Mouse (Mus musculus) liver, postnatal 0 days (tissue): Measurements from ENCODE around the gene Pomgnt1. TPM values are rescaled to one million over a fixed set of nuclear protein-coding genes. Genes with fewer than 3 reads are reported as not detected.

Source experiments
- ATAC-seq: fragments of 200-750 bp; cut with Nextera tagmentation; 2 replicates; pipeline ENCODE4 v1.8.0; 2017; ENCODE audit warnings: mild to moderate bottlenecking, moderate library complexity
- DNase-seq: peaks from one replicate; pipeline ENCODE4 v3.0.0-alpha.2; 2016
- H3K27ac ChIP-seq: fragments of 300-500 bp; sonication (generic); 2 replicates; pipeline ENCODE4 v1.5.1; 2014; ENCODE audit warnings: antibody characterized with exemption, moderate library complexity, mild to moderate bottlenecking, low read depth
- H3K27me3 ChIP-seq: fragments of 300-500 bp; sonication (generic); 2 replicates; pipeline ENCODE4 v1.6.1; 2014; ENCODE audit warnings: low read length, control low read depth, mixed read lengths; ENCODE audit not compliant: insufficient read depth
- H3K36me3 ChIP-seq: fragments of 300-500 bp; sonication (generic); replicated peaks from 2 replicates; pipeline ENCODE4 v1.6.1; 2014; ENCODE audit warnings: mild to moderate bottlenecking, control low read depth, low read length, moderate library complexity, mixed read lengths; ENCODE audit not compliant: insufficient read depth
- H3K4me1 ChIP-seq: fragments of 300-500 bp; sonication (generic); 2 replicates; pipeline ENCODE4 v1.6.1; 2014; ENCODE audit warnings: antibody characterized with exemption, mild to moderate bottlenecking, control low read depth; ENCODE audit not compliant: insufficient read depth
- H3K4me2 ChIP-seq: fragments of 300-500 bp; sonication (generic); 2 replicates; pipeline ENCODE4 v1.6.1; 2014; ENCODE audit warnings: low read depth, mild to moderate bottlenecking, low read length, moderate library complexity, mixed read lengths
- H3K4me3 ChIP-seq: fragments of 300-500 bp; sonication (generic); 2 replicates; pipeline ENCODE4 v1.5.1; 2014; ENCODE audit warnings: low read depth, low read length
- H3K9ac ChIP-seq: fragments of 300-500 bp; sonication (generic); replicated peaks from 2 replicates; pipeline ENCODE4 v1.6.1; 2014; ENCODE audit warnings: mild to moderate bottlenecking, moderate library complexity
- H3K9me3 ChIP-seq: fragments of 300-500 bp; sonication (generic); 2 replicates; pipeline ENCODE4 v1.6.1; 2016; ENCODE audit warnings: mild to moderate bottlenecking, control low read depth, low read length, mixed read lengths
- CTCF ChIP-seq: sonication (generic); IDR thresholded peaks from 2 replicates; pipeline ENCODE4 v1.5.1; 2016; ENCODE audit warnings: antibody characterized with exemption, low read depth
- EP300 ChIP-seq: IDR thresholded peaks from 2 replicates; pipeline ENCODE4 v1.6.1; 2016; ENCODE audit warnings: antibody characterized with exemption, low read depth, mild to moderate bottlenecking
- WGBS: fragments of 180-500 bp; shearing (Covaris S2); extraction: QIAGEN DNeasy Blood & Tissue Kit; methylation state at CpG from one replicate; pipeline ENCODE4 v1.1.7; 2014; ENCODE audit not compliant: insufficient replicate concordance; 5-methylcytosine and 5-hydroxymethylcytosine counted together
- polyA plus RNA-seq: library from polyadenylated mRNA; unstranded; fragments of >200 nt; fragmentation: Nextera tagmentation; extraction: Ambion mirVana; gene quantifications from 2 replicates; pipeline ENCODE4 v1.2.1, GENCODE M21; 2015

Gene Pomgnt1
- polyA plus RNA-seq, 1 experiment from 2014 or later, result 9.2 TPM

DNA sequence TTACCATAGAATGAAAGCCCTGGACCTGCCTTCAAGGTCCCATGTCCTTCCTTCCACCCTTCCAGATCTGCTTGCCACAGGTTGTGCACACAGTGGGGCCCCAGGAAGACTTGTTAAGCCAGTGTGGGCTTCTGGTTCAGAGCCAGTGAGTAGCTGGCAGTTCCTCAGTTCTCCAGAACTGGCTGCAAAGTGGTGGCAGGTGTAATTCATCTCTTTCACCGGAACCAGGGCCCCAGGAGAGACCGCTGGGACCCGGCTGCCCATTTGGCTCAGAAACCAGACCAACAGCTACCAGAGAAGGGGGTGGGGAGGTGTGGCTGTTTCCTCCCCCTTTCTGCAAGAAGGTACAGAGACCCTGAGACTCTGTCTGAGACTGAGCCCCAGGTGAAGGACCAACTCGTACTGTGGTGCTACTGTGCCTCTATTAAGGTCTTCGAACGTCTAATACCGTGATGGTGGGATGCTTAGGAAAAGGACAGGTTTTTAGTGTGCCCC, 19.7 kb downstream of the Pomgnt1 start:
- H3K9me3 ChIP-seq, result no peaks in the 10 kb centered on the region
- DNase-seq (no peak), ATAC-seq (no peak)
- no peak overlapping the region for H3K27ac ChIP-seq
- no peak overlapping the region for H3K9ac ChIP-seq
- peak overlapping the region; percentile 80; the same call in 1 of the 2 replicates for H3K4me2 ChIP-seq
- H3K4me1 ChIP-seq, result peaks cover 12% of the 10 kb centered on the region
- no peaks in the 10 kb centered on the region for H3K36me3 ChIP-seq
- H3K4me3 ChIP-seq, result no peak overlapping the region
- TF ChIP-seq CTCF (no peak), EP300 (no peak)
- H3K27me3 ChIP-seq, result peaks cover 22% of the 10 kb centered on the region; the same call in 1 of the 2 replicates
- WGBS, result 11% methylated on average over 7 of the region's 7 CpGs

DNA sequence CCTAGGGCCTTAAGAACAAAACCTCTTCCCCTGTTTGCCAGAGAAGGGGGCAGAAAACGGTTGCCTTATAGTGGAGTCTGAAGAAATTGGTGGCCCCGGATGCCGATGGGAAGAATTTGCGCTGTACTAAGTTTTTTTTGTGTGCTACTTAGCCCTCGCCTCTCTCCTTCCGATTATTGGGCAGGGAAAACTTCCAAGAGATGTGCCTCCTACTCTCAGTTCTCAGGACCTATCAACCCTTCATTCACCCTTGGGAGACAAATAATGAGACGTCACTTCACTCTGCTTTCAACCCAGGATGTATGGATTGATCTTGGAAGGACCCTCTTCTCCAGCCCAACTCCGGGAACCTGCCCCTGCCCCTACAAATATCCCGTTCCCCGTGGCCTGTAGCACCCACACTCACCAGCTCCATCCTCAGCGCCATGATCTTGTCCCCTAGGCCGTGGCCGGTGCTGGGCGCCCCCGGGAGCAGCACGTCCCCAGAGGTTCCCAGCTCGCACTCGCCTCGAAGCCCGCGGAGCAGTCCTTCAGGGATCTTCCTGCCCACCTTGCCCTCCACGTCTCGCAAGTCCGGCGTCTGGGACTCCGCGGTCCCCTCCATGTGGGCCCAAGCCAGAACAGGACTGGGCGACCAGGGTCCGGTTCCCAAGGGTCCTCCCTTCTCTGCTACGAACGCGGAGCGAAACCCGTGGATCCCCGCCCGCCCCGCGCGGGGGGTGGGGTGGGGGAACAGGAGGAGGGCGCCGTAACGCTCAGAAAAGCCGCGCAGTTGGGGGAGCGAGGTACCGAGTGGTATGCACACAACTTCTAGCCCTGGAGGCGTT, 20.5 kb downstream of the Pomgnt1 start:
- no peak for TF ChIP-seq EP300
- TF ChIP-seq CTCF, result no peak
- Histone ChIP-seq H3K27ac (no peak overlapping the region), H3K4me2 (peak overlapping the region; percentile 80), H3K4me1 (peaks cover 12% of the 10 kb centered on the region), H3K9me3 (no peaks in the 10 kb centered on the region), H3K4me3 (peak overlapping the region; percentile 52), H3K9ac (peak overlapping the region; percentile 59), H3K36me3 (no peaks in the 10 kb centered on the region), H3K27me3 (peaks cover 22% of the 10 kb centered on the region; the same call in 1 of the 2 replicates)
- WGBS, result 1% methylated on average over 37 of the region's 47 CpGs
- ATAC-seq (peak; percentile 56; the same call in 1 of the 2 replicates), DNase-seq (peak; percentile 59)

DNA sequence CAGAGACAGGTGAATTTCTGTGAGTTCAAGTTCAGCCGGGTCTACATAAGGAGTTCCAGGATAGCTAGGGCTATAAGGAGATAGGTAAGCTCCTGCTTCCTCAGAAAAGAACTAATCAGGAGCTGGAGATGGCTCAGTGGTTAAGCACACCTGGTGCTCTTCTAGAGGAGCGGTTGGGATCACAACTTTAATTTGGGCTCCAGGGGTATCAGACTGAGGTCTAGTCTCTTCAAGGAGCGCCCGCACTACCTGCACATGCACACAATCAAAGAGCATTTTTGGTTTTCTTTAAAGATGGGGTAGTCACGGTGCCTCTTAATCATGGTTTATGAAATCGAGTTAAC, 26.1 kb downstream of the Pomgnt1 start:
- peaks cover 8% of the 10 kb centered on the region for H3K36me3 ChIP-seq
- ATAC-seq, result peak; percentile 5; the same call in 1 of the 2 replicates
- H3K27ac ChIP-seq, result peak overlapping the region; percentile 58; the same call in 1 of the 2 replicates
- peak overlapping the region; percentile 73 for H3K4me2 ChIP-seq
- no peak for DNase-seq
- no peaks in the 10 kb centered on the region for H3K9me3 ChIP-seq
- peak overlapping the region; percentile 65 for H3K9ac ChIP-seq
- peak overlapping the region; percentile 56 for H3K4me3 ChIP-seq
- TF ChIP-seq EP300, result no peak
- TF ChIP-seq CTCF, result no peak
- no peaks in the 10 kb centered on the region for H3K27me3 ChIP-seq
- H3K4me1 ChIP-seq, result peaks cover 14% of the 10 kb centered on the region
- 30% methylated on average over 6 of the region's 6 CpGs for WGBS

DNA sequence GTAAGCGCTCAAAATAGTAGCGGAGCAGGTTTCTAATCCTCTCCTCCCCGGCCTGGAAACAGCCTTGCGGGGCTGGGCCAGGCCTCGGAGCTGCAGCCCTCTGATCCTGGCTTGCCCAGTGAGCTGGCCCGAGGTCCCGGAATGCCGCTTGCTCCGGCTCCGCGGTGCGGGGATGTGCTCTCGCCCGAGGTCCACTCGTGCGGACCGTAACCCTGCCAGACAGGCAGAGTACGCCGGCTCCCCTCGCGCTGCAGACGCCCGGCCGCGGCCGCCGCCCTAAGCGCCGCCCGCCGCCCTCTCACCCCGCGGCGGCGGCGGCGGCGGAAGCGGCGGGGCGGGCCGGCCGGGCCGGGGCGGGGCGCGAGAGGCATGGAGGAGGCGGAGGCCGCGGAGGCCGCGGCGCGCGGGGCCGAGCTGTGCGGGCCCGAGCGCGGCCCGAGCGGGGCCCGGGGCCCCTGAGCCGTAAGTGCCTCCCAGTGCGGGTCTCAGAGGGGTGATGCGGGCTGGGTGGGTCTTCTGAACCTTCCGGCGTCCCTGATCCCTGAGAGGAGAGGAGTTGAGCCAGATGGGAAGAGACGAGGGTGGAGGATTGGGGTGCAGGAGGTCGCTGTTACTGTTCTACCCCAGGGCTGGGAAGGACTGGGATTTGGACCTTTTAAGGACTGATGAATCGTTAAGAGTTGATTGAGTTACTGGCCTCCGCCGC, 26.7 kb downstream of the Pomgnt1 start:
- WGBS, result 5% methylated on average over 48 of the region's 73 CpGs
- Histone ChIP-seq H3K36me3 (peaks cover 13% of the 10 kb centered on the region), H3K9me3 (no peaks in the 10 kb centered on the region), H3K4me2 (peak overlapping the region; percentile 73), H3K27me3 (no peaks in the 10 kb centered on the region), H3K4me3 (peak overlapping the region; percentile 56), H3K27ac (peak overlapping the region; percentile 58), H3K9ac (peak overlapping the region; percentile 65), H3K4me1 (peaks cover 13% of the 10 kb centered on the region)
- peak; percentile 85 for DNase-seq
- TF ChIP-seq EP300 (no peak), CTCF (no peak)
- ATAC-seq, result peak; percentile 98

DNA sequence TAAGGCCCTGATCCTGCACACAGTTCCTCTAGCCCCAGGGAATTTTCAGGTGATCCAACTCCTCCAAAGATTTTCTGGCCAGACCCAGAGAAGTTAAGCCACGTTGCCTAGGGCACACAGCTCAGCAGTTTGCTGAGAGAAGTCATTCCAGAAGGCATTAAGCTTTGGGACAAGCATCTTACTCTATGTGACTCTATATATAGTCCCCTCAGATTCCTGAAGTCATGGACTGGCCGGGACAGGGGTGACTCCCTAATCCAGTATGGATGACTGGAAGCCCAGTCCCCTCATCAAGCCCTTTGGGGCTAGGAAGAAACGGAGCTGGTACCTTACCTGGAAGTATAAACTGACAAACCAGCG, 27.2 kb downstream of the Pomgnt1 start:
- DNase-seq (no peak), ATAC-seq (peak; percentile 0; the same call in 1 of the 2 replicates)
- Histone ChIP-seq H3K9ac (peak overlapping the region; percentile 65), H3K4me3 (peak overlapping the region; percentile 56), H3K27me3 (no peaks in the 10 kb centered on the region), H3K4me1 (peaks cover 13% of the 10 kb centered on the region), H3K27ac (no peak overlapping the region), H3K36me3 (peaks cover 18% of the 10 kb centered on the region), H3K9me3 (no peaks in the 10 kb centered on the region), H3K4me2 (peak overlapping the region; percentile 73)
- TF ChIP-seq CTCF, result no peak
- 31% methylated on average over 4 of the region's 4 CpGs for WGBS

DNA sequence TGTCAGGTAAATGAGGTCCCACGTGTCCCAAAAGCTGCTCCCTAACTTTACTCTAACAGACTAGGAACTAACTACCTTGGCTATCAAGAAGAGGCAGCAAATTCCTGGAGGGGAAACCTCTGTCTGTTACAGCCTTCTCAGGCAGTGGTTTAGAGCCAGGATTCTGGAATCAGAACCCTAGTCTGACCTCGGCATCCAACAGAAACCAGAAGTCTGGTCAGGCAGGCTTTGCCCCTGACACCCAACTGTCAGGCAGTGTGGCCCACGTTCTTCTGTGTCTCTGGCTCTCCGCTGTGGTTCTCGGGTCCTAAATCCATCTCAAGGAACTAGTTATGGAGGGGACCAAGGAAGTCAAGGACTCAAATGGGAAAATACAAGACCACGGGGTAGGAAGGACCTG, 27.6 kb downstream of the Pomgnt1 start, which contains the start of gene Lurap1:
Lurap1 (minus strand) TSS at position 101 of the 400 bp plus-strand sequence.
- H3K4me3 ChIP-seq, result peak within 1 kb of the TSS; percentile 56
- 67% methylated on average over 6 of the region's 6 CpGs for WGBS
- H3K27me3 ChIP-seq, result no peaks in the 10 kb centered on the region
- peak within 1 kb of the TSS; percentile 73 for H3K4me2 ChIP-seq
- H3K27ac ChIP-seq, result peak within 1 kb of the TSS; percentile 58
- ATAC-seq (no peak), DNase-seq (no peak)
- TF ChIP-seq EP300 (no peak), CTCF (no peak)
- H3K9me3 ChIP-seq, result no peaks in the 10 kb centered on the region
- H3K36me3 ChIP-seq, result peaks cover 22% of the 10 kb centered on the region
- peak within 1 kb of the TSS; percentile 65 for H3K9ac ChIP-seq
- H3K4me1 ChIP-seq, result peaks cover 13% of the 10 kb centered on the region
